Mouse (Mus musculus) cortical plate, adult 2 months (tissue): ENCODE measurements at regions not wholly inside any gene's neighbourhood (a gene's known extent, or its start where the extent isn't known, plus 50 kb on each side); places are given as distances from the start of the nearest gene placed in this dataset.

Experiments used
- H3K27ac ChIP-seq: fragments of 200-500 bp; 2 replicates; pipeline ENCODE4 v1.5.1; 2012; ENCODE audit warnings: low read length, control low read depth, inconsistent platforms; ENCODE audit not compliant: insufficient read depth
- H3K4me1 ChIP-seq: fragments of 200-500 bp; 2 replicates; pipeline ENCODE4 v1.6.1; 2011; ENCODE audit warnings: low read length; ENCODE audit not compliant: control insufficient read depth, insufficient read depth
- H3K4me3 ChIP-seq: fragments of 200-500 bp; 2 replicates; pipeline ENCODE4 v1.5.1; 2011; ENCODE audit warnings: mild to moderate bottlenecking, low read length, control low read depth; ENCODE audit not compliant: insufficient read depth
- CTCF ChIP-seq: fragments of 200-500 bp; IDR thresholded peaks from 2 replicates; pipeline ENCODE4 v1.5.1; 2011; ENCODE audit warnings: mild to moderate bottlenecking, control low read depth, low read length; ENCODE audit not compliant: insufficient read depth; ENCODE audit errors: extremely low read depth
- POLR2A ChIP-seq: fragments of 200-500 bp; IDR thresholded peaks from 2 replicates; pipeline ENCODE4 v1.6.1; 2011; ENCODE audit warnings: mild to moderate bottlenecking, low read length, control low read depth; ENCODE audit not compliant: insufficient read depth; ENCODE audit errors: extremely low read depth

GRCm38 (mm10) chr2:123813182-123813949 is 276.4 kb upstream of the Sema6d start:
- no peak overlapping the region for H3K4me3 ChIP-seq
- TF ChIP-seq POLR2A (no peak), CTCF (no peak)
- peaks cover 2% of the 10 kb centered on the region; the same call in 1 of the 2 replicates for H3K4me1 ChIP-seq
- H3K27ac ChIP-seq = peak overlapping the region; percentile 92

GRCm38 (mm10) chr2:123813950-123814337 is 275.8 kb upstream of the Sema6d start:
- H3K4me3 ChIP-seq = no peak overlapping the region
- no peak for TF ChIP-seq POLR2A
- TF ChIP-seq CTCF = no peak
- H3K4me1 ChIP-seq = peaks cover 2% of the 10 kb centered on the region; the same call in 1 of the 2 replicates
- peak overlapping the region; percentile 92 for H3K27ac ChIP-seq

- Histone ChIP-seq H3K4me1 (peaks cover 2% of the 10 kb centered on the region; the same call in 1 of the 2 replicates), H3K4me3 (no peak overlapping the region), H3K27ac (no peak overlapping the region)
- TF ChIP-seq CTCF (no peak), POLR2A (no peak)
These were observed 273.1 kb upstream of the Sema6d start for GRCm38 (mm10) chr2:123816627-123817026.

GRCm38 (mm10) chr2:123833540-123834136 is 256.1 kb upstream of the Sema6d start:
- TF ChIP-seq CTCF (no peak), POLR2A (no peak)
- no peak overlapping the region for H3K27ac ChIP-seq
- no peaks in the 10 kb centered on the region for H3K4me1 ChIP-seq
- no peak overlapping the region for H3K4me3 ChIP-seq
